Mouse (Mus musculus) cortical plate, adult 2 months (tissue): ENCODE measurements around the gene Hmga1. TPM values are rescaled to one million over a fixed set of nuclear protein-coding genes. Genes with fewer than 3 reads are reported as not detected.

ENCODE experiments used
- H3K27ac ChIP-seq: fragments of 200-500 bp; 2 replicates; pipeline ENCODE4 v1.5.1; 2012; ENCODE audit warnings: low read length, control low read depth, inconsistent platforms; ENCODE audit not compliant: insufficient read depth
- H3K4me1 ChIP-seq: fragments of 200-500 bp; 2 replicates; pipeline ENCODE4 v1.6.1; 2011; ENCODE audit warnings: low read length; ENCODE audit not compliant: control insufficient read depth, insufficient read depth
- H3K4me3 ChIP-seq: fragments of 200-500 bp; 2 replicates; pipeline ENCODE4 v1.5.1; 2011; ENCODE audit warnings: mild to moderate bottlenecking, low read length, control low read depth; ENCODE audit not compliant: insufficient read depth
- CTCF ChIP-seq: fragments of 200-500 bp; IDR thresholded peaks from 2 replicates; pipeline ENCODE4 v1.5.1; 2011; ENCODE audit warnings: mild to moderate bottlenecking, control low read depth, low read length; ENCODE audit not compliant: insufficient read depth; ENCODE audit errors: extremely low read depth
- POLR2A ChIP-seq: fragments of 200-500 bp; IDR thresholded peaks from 2 replicates; pipeline ENCODE4 v1.6.1; 2011; ENCODE audit warnings: mild to moderate bottlenecking, low read length, control low read depth; ENCODE audit not compliant: insufficient read depth; ENCODE audit errors: extremely low read depth
- polyA plus RNA-seq: library from polyadenylated mRNA; depleted of rRNA; stranded (reverse); fragments of >200 nt; gene quantifications from 2 replicates; pipeline ENCODE4 v1.2.3, GENCODE M21; 2012

Hmga1 gene
- polyA plus RNA-seq, 1 experiment: 75.1 TPM

GRCm38 (mm10) chr17:27558845-27559244 lies 2.5 kb downstream of the Hmga1 start:
- TF ChIP-seq CTCF (no peak), POLR2A (no peak)
- Histone ChIP-seq H3K4me1 (no peaks in the 10 kb centered on the region), H3K4me3 (no peak overlapping the region), H3K27ac (no peak overlapping the region)

DNA sequence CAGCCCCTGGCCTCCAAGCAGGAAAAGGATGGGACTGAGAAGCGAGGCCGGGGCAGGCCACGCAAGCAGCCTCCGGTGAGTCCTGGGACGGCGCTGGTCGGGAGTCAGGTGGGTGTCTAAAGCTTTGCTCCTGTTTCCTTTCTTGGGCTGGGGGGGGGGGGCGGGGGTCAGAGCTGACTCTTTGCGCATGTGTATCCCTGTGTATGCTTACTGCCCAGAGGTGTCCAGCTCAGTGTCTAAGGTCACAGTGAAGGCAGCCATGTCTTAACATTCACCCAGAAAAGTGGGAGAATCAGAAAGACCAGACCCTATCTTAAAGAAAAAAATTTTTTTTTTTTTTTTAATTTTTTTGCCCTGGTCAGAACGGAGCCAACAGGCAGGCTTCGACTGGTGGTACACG lies 3.3 kb downstream of the Hmga1 start:
- TF ChIP-seq POLR2A: no peak
- TF ChIP-seq CTCF: no peak
- Histone ChIP-seq H3K4me3 (no peak overlapping the region), H3K4me1 (no peaks in the 10 kb centered on the region), H3K27ac (no peak overlapping the region)

DNA sequence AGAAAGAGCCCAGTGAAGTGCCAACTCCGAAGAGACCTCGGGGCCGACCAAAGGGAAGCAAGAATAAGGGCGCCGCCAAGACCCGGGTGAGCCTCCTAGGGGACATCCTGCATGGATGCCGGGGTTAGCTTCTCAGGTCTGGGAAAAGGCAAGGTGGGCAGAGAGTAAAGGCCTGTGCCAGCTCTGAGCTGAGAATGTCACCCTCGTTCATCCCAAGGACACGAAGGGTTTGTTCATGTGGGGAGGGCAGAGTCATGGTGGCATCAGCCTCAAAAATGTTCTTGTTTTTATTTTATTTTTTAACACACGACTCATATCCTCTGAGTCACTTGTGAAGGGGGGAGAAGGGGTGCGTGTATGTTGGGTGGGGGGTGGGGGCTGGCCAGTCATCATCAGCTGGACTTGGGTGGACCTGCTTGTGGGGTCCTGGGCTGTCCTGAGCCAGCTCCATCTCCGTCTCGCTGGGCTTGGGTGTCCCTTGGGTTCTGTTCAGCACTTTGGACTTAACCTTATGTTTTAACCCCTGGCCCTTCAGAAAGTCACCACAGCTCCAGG lies 4.7 kb downstream of the Hmga1 start:
- H3K4me3 ChIP-seq: no peak overlapping the region
- H3K4me1 ChIP-seq: no peaks in the 10 kb centered on the region

GRCm38 (mm10) chr17:27561809-27562526 lies 5.7 kb downstream of the Hmga1 start:
- Histone ChIP-seq H3K4me3 (no peak overlapping the region), H3K4me1 (peaks cover 2% of the 10 kb centered on the region; the same call in 1 of the 2 replicates), H3K27ac (no peak overlapping the region)
- TF ChIP-seq CTCF (no peak), POLR2A (no peak)

More for the DNA sequence above, 4.7 kb downstream of the Hmga1 start:
- TF ChIP-seq POLR2A (no peak), CTCF (no peak)
- H3K27ac ChIP-seq: no peak overlapping the region

DNA sequence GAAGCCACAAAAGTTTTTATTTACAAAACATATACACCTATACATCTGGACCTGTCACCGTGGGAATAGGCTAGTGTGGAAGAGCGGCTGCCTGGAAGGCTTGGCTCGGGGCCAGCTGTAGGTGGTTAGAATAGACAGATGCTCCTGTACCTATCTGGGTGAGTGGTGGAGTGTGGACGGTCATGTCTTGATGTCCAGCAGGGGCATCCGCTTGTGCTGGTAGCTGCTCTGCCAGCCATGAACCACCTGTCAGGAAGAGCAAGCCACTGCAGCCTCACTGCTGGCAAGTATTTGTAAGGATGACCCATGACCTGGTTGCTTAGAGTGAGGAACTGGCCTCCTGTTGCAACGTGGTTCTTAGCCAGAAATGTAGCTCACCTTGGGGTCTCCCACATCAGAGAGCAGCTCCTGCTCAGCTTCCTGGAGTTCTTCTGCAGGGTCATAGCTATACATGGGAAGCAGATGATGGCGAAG lies 7.5 kb downstream of the Hmga1 start:
- peaks cover 2% of the 10 kb centered on the region; the same call in 1 of the 2 replicates for H3K4me1 ChIP-seq
- H3K27ac ChIP-seq: no peak overlapping the region
- TF ChIP-seq POLR2A (no peak), CTCF (no peak)
- H3K4me3 ChIP-seq: no peak overlapping the region

DNA sequence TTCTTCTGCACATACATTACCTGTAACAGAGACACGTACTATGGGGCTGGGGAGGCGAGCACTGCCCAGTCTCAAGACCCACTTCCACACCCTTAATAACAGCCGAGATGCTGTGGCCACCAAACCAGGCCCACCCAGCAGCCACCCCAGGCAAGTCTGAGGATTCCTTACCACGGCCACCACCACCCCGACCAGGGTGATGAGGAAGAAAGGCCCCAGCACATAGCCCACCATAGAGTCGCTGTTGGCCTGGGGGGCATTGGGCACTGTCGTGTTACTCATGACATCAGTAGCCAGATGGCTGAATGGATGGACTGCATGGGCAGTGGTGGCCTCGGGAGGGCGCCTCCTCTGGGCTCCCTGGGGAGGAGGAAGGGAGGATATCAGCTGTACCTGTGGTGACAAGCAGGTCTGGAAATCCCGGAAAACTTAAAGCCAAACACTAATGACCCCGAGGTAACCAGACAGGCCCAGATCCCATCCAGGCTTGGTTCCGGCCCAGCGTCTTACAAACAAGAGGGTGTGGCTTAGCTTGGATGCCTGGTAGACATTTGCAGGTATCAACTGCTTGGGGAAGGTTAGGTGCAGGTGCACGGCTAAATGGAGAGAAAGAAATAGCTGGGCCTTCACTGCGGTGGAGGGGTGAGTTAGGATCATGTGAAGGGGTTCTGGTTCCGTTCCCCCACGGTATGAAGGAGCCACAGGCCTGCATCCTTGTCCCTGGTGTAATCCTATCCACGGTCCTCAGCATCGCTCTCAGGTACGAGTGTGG lies 8.3 kb downstream of the Hmga1 start:
- Histone ChIP-seq H3K4me3 (peak overlapping the region; percentile 87), H3K27ac (peak overlapping the region; percentile 3; the same call in 1 of the 2 replicates), H3K4me1 (peaks cover 2% of the 10 kb centered on the region; the same call in 1 of the 2 replicates)
- TF ChIP-seq CTCF (no peak), POLR2A (no peak)

GRCm38 (mm10) chr17:27565163-27565941 lies 9.1 kb downstream of the Hmga1 start, which contains the start of gene AI413582:
AI413582 (minus strand) TSS chr17:27565756.
- Histone ChIP-seq H3K27ac (peak within 1 kb of the TSS; percentile 6), H3K4me1 (peaks cover 2% of the 10 kb centered on the region; the same call in 1 of the 2 replicates), H3K4me3 (peak within 1 kb of the TSS; percentile 87)
- TF ChIP-seq CTCF (peak; percentile 55), POLR2A (peak; percentile 68; the same call in 1 of the 2 replicates)

DNA sequence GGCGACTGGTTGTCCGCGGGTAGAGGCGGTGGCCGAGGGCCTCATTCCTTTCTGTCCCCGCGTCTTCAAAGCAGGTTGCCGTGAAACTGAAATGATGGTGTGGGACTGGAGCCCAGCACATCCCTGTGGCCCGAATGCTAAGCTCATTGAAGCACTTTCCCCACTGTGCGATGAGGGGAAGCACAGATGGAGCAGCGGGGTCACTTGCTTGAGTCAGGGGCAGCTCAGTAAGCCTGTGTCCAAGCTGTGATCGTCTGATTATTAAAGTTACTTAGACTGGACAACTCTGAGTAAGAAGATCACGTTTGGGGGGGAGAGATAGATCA lies 9.6 kb downstream of the Hmga1 start:
- Histone ChIP-seq H3K4me3 (peak overlapping the region; percentile 87), H3K27ac (0 out of 2 replicates have a peak overlapping the region, but pooled peaks have one; percentile 6), H3K4me1 (peaks cover 2% of the 10 kb centered on the region; the same call in 1 of the 2 replicates)
- TF ChIP-seq POLR2A (no peak), CTCF (no peak)

DNA sequence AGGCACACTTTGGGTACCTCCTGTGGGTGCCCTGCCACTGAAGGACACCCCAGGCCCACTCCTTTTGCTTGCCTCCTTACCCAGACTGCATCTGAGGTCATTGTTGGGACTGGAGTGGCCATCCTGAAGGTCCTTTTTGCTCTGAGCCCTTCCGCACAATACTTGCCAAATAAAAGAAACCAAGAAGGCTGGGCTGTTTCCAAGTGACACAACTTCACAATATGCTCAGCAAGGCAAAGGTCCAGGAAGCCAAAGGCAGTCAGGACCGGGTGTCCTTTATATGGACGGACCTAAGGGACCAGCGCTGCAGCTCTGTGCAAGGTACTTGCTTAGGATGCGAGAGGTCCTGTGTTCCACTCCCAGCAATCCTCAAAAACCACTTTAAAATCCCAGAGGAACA lies 11.9 kb downstream of the Hmga1 start:
- Histone ChIP-seq H3K27ac (no peak overlapping the region), H3K4me3 (no peak overlapping the region), H3K4me1 (peaks cover 2% of the 10 kb centered on the region; the same call in 1 of the 2 replicates)
- TF ChIP-seq CTCF (no peak), POLR2A (no peak)
